In genomic region chr7:46962806-46963618, GRCm38 (mm10) we compare ENCODE assay signal across 8 mouse cellular contexts. TPM values are rescaled to one million over a fixed set of nuclear protein-coding genes. Genes with fewer than 3 reads are reported as not detected.
DNase-seq lines count a peak whose midpoint lies in the region; ATAC-seq and TF ChIP-seq lines count a peak whose summit lies in the region.

No protein-coding gene starts in this region.

- no peaks in the 10 kb centered on the region for H3K36me3 ChIP-seq in forebrain, postnatal 0 days (ENCODE audit: insufficient read depth)
- H3K36me3 ChIP-seq in neural tube, embryonic 15.5 days = no peaks in the 10 kb centered on the region

- no peak overlapping the region for H3K9ac ChIP-seq in forebrain, postnatal 0 days
- H3K9ac ChIP-seq in neural tube, embryonic 15.5 days (replicated peaks) = peak overlapping the region; percentile 26; the same call in 1 of the 2 replicates

- ATAC-seq in forebrain, postnatal 0 days = peak; percentile 82
- ATAC-seq in neural tube, embryonic 15.5 days (ENCODE audit: low FRiP score) = peak; percentile 65

- under 1% methylated on average over 9 of the region's 9 CpGs for WGBS in forebrain, postnatal 0 days
- under 1% methylated on average over 9 of the region's 9 CpGs for WGBS in neural tube, embryonic 15.5 days

- H3K9me3 ChIP-seq in forebrain, postnatal 0 days (ENCODE audit: low read length) = no peaks in the 10 kb centered on the region
- H3K9me3 ChIP-seq in neural tube, embryonic 15.5 days (replicated peaks) = no peaks in the 10 kb centered on the region

- no peaks in the 10 kb centered on the region for H3K27me3 ChIP-seq in forebrain, postnatal 0 days (ENCODE audit: insufficient read depth, low read length)
- H3K27me3 ChIP-seq in neural tube, embryonic 15.5 days (replicated peaks) = peaks cover 6% of the 10 kb centered on the region; the same call in 1 of the 2 replicates

- H3K4me2 ChIP-seq in forebrain, postnatal 0 days (ENCODE audit: low read depth) = peak overlapping the region; percentile 20; the same call in 1 of the 2 replicates
- H3K4me2 ChIP-seq in neural tube, embryonic 15.5 days = peak overlapping the region; percentile 41

- no peak overlapping the region for H3K27ac ChIP-seq in forebrain, postnatal 0 days (ENCODE audit: low read depth, low read length)
- H3K27ac ChIP-seq in neural tube, embryonic 15.5 days (replicated peaks) = peak overlapping the region; percentile 58; the same call in 1 of the 2 replicates

- peak; percentile 84 for DNase-seq in MN1 (ENCODE audit: low spot score)
- peak; percentile 67 to 74 for DNase-seq in cerebellum, adult 18-20 months
- DNase-seq in forebrain, postnatal 0 days = peak; percentile 90
- DNase-seq in heart, postnatal 4 days = peak; percentile 81
- peak; percentile 47 to 87 for DNase-seq in layer of hippocampus, adult 18-20 months (ENCODE audit: low spot score in 2 of 2)
- peak; percentile 57 to 72 for DNase-seq in lung, adult 18-20 months
- DNase-seq in thymus, adult 18-20 months = peak; percentile 5 to 39

- H3K4me3 ChIP-seq in forebrain, postnatal 0 days (ENCODE audit: low read depth, low read length) = no peak overlapping the region
- peak overlapping the region; percentile 2; the same call in 1 of the 2 replicates for H3K4me3 ChIP-seq in neural tube, embryonic 15.5 days (replicated peaks)

- no peaks in the 10 kb centered on the region; the same call in 1 of the 2 replicates for H3K4me1 ChIP-seq in forebrain, postnatal 0 days (ENCODE audit: insufficient read depth)
- H3K4me1 ChIP-seq in neural tube, embryonic 15.5 days = peaks cover 14% of the 10 kb centered on the region

- TF ChIP-seq CTCF in forebrain, postnatal 0 days (IDR thresholded peaks at IDR 0.05; ENCODE audit: low read depth) = peak; percentile 90

RNA-seq across cellular contexts. Expression of gene Uevld, which starts 4.7 kb away (rescaled TPM):
- 9.2 and 12.0 TPM in 2 replicates for total RNA-seq in forebrain, postnatal 0 days (2014; rRNA removed)
- 3.2 and 4.6 TPM in 2 replicates for polyA plus RNA-seq in forebrain, postnatal 0 days (2015; fragmentation: Nextera tagmentation; extraction: Ambion mirVana)
- total RNA-seq in heart, postnatal 4 days (2021) = 10 to 100 TPM; 14.9 to 16.8 TPM
- 10 to 100 TPM; 14.3 to 16.4 TPM for total RNA-seq in layer of hippocampus, adult 18-20 months (2021)
- polyA plus RNA-seq in neural tube, embryonic 15.5 days (2015; fragmentation: Nextera tagmentation; extraction: Ambion mirVana) = 4.3 and 5.2 TPM in 2 replicates

RNA-seq across cellular contexts. Expression of gene Gm9999, which starts 20.4 kb away (rescaled TPM):
- total RNA-seq in forebrain, postnatal 0 days (2014; rRNA removed) = not detected in 2 replicates
- polyA plus RNA-seq in forebrain, postnatal 0 days (2015; fragmentation: Nextera tagmentation; extraction: Ambion mirVana) = not detected in 2 replicates
- total RNA-seq in heart, postnatal 4 days (2021) = not detected
- total RNA-seq in layer of hippocampus, adult 18-20 months (2021) = not detected
- not detected in 2 replicates for polyA plus RNA-seq in neural tube, embryonic 15.5 days (2015; fragmentation: Nextera tagmentation; extraction: Ambion mirVana)

RNA-seq across cellular contexts. Expression of gene Tsg101, which starts 43.2 kb away (rescaled TPM):
- 143 and 147 TPM in 2 replicates for total RNA-seq in forebrain, postnatal 0 days (2014; rRNA removed)
- 384 and 404 TPM in 2 replicates for polyA plus RNA-seq in forebrain, postnatal 0 days (2015; fragmentation: Nextera tagmentation; extraction: Ambion mirVana)
- 10 to 100 TPM; 87.5 to 92.4 TPM for total RNA-seq in heart, postnatal 4 days (2021)
- total RNA-seq in layer of hippocampus, adult 18-20 months (2021) = 10 to 100 TPM; 70.7 to 72.3 TPM
- 292 and 317 TPM in 2 replicates for polyA plus RNA-seq in neural tube, embryonic 15.5 days (2015; fragmentation: Nextera tagmentation; extraction: Ambion mirVana)

RNA-seq across cellular contexts. Expression of gene Spty2d1, which starts 45.2 kb away (rescaled TPM):
- 9.5 and 10.9 TPM in 2 replicates for total RNA-seq in forebrain, postnatal 0 days (2014; rRNA removed)
- polyA plus RNA-seq in forebrain, postnatal 0 days (2015; fragmentation: Nextera tagmentation; extraction: Ambion mirVana) = 3.7 and 5.0 TPM in 2 replicates
- 10 to 100 TPM; 15.1 to 15.7 TPM for total RNA-seq in heart, postnatal 4 days (2021)
- 10 to 100 TPM; 18.7 to 20.4 TPM for total RNA-seq in layer of hippocampus, adult 18-20 months (2021)
- polyA plus RNA-seq in neural tube, embryonic 15.5 days (2015; fragmentation: Nextera tagmentation; extraction: Ambion mirVana) = 7.3 and 8.7 TPM in 2 replicates

Comparison
In these comparisons a context has a peak if more than half of its experiments do, and no peak if none do; other contexts are left out.
1. DNase-seq: peak in every context shown above with its lines; median percentile 90 in forebrain, postnatal 0 days; 84 in MN1; 81 in heart, postnatal 4 days; 70 in cerebellum, adult 18-20 months; 67 in layer of hippocampus, adult 18-20 months; 64 in lung, adult 18-20 months; 22 in thymus, adult 18-20 months.